Mouse (Mus musculus): ENCODE results near the gene Myrf. TPM values are rescaled to one million over a fixed set of nuclear protein-coding genes. Genes with fewer than 3 reads are reported as not detected.

Gene Myrf
- 12.0 and 14.4 TPM in 2 replicates for polyA plus RNA-seq (2015; fragmentation: Nextera tagmentation; extraction: Ambion mirVana)

DNA sequence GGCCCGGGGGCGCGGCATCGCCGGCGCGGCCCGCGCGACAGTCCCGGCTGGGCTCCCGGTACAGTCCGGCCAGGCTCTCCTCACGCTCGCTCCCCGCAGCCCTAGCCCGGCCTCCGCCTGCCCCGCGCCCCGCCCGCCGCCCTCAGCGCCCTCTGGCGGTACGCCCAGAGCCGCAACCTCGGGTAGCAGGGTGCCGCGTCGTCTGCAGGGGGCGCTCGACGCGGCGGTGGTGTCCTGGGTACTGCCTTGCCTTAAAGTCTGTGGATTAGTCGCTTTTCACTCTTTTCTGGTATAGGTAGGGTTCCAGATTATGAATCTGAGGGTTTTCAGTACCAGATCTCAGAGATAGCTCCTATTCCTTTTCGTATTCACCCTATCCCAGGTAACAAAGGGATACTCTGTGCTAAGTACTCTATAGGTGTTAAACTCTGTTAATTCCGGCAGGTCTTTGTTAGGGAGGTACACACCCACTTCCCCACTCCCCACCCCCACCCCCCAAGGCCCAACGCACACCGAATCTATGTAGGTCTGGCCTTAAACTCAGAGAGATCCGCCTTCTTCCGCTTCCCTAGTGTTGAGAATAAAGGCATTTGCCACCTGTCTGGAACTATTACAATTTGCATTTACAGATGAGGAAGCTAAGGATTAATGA, at the start of gene Myrf:
Gene Myrf (minus strand): TSS at position 95 of the 652 bp plus-strand sequence.
- peak within 1 kb of the TSS; percentile 63 for H3K4me3 ChIP-seq (replicated peaks)
- no peaks in the 10 kb centered on the region for H3K27me3 ChIP-seq (replicated peaks)
- H3K36me3 ChIP-seq, result no peaks in the 10 kb centered on the region
- H3K9ac ChIP-seq, result peak within 1 kb of the TSS; percentile 84
- peak; percentile 80 for ATAC-seq
- no peaks in the 10 kb centered on the region for H3K9me3 ChIP-seq
- peaks cover 34% of the 10 kb centered on the region for H3K4me1 ChIP-seq (replicated peaks)
- WGBS, result 8% methylated on average over 43 of the region's 43 CpGs
- peak within 1 kb of the TSS; percentile 93 for H3K4me2 ChIP-seq (replicated peaks)
- H3K27ac ChIP-seq, result peak within 1 kb of the TSS; percentile 56

DNA sequence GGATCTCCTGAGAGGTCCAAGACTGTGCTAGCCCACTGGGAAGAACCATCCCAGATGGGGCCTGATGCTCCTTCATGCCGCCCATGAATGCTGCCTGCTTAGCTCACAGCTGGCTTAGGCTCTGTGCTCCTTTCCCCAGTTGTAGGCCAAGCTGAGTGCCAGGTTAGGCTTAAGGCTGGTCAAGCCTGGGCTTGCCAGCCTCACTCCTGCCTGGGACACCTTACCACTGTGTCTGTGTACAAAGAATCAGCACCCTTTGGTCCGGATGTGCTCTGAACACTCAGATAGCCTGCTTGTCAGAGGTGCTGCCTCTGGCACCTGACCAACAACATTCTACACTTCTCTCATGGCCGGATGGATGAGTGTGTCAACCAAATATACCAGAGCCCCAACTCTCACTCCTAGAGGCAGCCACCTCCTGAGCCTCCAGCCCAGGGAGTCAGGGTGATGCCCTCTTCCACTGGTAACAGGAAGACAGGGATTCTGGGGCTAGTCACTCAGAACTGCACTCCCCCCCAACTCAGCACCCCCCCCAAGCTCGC, 49.1 kb upstream of the Myrf start:
- no peak overlapping the region for H3K4me2 ChIP-seq (replicated peaks)
- no peaks in the 10 kb centered on the region for H3K27me3 ChIP-seq (replicated peaks)
- H3K27ac ChIP-seq, result 0 out of 2 replicates have a peak overlapping the region, but pooled peaks have one; percentile 27
- H3K9ac ChIP-seq, result no peak overlapping the region
- no peaks in the 10 kb centered on the region for H3K9me3 ChIP-seq
- no peak overlapping the region for H3K4me3 ChIP-seq (replicated peaks)
- WGBS, result 67% methylated on average over 4 of the region's 4 CpGs
- H3K36me3 ChIP-seq, result no peaks in the 10 kb centered on the region
- no peak for ATAC-seq
- H3K4me1 ChIP-seq (replicated peaks), result peaks cover 67% of the 10 kb centered on the region

DNA sequence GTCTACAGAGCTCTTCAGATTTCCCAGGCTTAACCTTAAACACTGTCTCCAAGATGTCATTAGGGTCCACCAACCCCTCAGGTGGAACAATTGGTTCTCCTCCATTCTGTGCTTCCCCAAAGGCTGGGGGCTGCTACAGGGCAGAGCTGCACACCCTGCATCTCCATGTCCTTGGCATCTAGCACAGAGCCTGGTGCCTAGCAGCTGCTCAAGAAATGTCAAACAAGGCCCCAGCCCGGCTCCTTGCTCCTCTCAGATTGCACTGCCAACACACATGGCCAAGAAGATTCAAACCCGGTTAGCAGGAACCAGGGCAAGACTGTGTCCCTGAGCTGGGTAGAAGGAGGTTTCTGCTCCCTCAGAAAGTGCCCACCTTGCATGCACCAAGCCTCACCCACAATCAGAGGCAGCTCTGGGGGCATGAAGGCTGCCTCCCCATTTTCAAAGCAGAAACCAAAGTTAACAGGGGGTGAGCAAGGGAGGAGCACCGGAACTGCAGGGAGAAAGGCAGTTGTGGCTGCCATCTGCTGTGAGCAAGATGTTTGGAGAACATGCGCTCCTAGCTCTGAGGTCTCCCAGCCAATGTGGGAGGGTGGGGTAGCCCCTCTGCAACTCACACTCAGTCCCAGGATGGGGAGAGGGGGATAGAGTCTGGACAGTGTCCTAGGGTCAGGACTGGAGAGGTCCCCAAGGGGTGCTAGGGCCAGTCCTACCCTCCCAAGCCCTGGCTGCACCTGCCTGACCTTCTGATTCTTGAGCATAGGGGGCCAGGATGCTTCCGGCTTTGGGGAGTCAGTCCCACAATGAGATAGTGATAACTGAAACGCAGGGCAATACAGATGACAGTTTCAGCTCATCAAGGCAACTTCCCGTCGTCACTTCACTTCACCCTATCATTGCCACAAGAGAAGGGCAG, 47.8 kb upstream of the Myrf start:
- H3K27me3 ChIP-seq (replicated peaks), result no peaks in the 10 kb centered on the region
- no peaks in the 10 kb centered on the region for H3K36me3 ChIP-seq
- no peak overlapping the region for H3K4me2 ChIP-seq (replicated peaks)
- no peak overlapping the region for H3K27ac ChIP-seq
- WGBS, result 79% methylated on average over 8 of the region's 8 CpGs
- ATAC-seq, result no peak
- H3K4me3 ChIP-seq (replicated peaks), result no peak overlapping the region
- H3K9ac ChIP-seq, result no peak overlapping the region
- no peaks in the 10 kb centered on the region for H3K9me3 ChIP-seq
- peaks cover 60% of the 10 kb centered on the region for H3K4me1 ChIP-seq (replicated peaks)

DNA sequence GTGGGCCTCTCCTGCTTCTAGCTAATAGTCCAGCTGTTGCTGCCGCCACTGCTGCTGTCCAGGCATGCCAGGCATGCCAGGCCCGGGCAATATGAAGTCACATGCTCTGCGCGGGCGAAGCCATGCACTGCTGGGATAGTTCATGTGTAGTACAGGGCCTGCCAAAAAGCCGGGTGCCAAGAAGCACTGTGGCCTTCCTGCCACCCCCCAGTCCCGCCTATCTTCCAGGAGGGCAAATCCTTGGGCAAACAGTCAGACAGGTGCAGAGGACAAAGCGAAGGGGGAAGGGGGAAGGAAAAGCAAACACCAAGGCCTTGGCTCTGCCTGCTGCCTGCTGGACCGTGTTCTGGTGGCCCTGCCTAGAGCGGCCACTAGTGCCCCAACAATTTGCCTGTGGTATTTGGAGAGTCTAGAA, 45.9 kb upstream of the Myrf start:
- peak; percentile 58 for ATAC-seq
- Histone ChIP-seq H3K36me3 (no peaks in the 10 kb centered on the region), H3K4me2 (replicated peaks) (no peak overlapping the region), H3K27ac (0 out of 2 replicates have a peak overlapping the region, but pooled peaks have one; percentile 33), H3K4me1 (replicated peaks) (peaks cover 48% of the 10 kb centered on the region), H3K9me3 (no peaks in the 10 kb centered on the region), H3K9ac (no peak overlapping the region), H3K27me3 (replicated peaks) (no peaks in the 10 kb centered on the region), H3K4me3 (replicated peaks) (no peak overlapping the region)
- WGBS, result 57% methylated on average over 10 of the region's 10 CpGs

DNA sequence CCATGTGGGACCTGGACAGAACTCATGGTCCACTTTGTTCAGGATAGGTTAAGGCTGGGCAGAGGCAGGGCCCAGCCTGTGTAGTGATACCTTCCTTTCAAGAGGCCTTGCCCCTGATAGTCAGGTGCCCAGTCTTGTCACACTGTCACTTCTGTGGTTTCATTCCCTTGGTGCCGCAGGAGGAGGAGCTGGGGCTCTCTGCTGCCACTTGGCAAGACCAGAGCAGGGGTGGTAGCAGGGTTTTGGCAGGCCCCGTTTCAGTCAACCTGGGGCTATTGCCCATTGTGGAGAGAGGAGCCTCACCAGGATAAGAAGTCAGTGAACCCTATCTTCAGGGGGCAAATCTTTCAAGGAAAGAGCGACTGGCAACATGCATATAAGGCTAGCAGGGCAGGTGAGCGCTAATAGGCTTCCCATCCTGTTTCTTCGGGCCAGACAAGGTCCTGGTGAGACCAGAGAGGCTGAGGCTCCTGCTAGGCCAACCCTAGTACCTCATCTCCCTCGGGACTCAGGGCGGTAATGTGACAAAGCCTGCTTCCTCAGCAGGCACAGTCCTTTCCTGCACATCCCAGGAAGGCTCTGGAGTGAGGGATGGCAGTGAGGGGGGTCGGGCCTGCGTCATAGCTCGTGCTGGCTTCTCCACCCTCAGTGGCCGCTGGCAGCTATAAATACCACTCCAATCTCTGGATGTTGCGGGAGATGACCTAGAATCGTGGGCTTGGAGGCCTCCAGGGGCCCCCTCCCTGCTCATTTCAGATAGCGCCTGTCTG, 40.4 kb upstream of the Myrf start:
- no peak for ATAC-seq

DNA sequence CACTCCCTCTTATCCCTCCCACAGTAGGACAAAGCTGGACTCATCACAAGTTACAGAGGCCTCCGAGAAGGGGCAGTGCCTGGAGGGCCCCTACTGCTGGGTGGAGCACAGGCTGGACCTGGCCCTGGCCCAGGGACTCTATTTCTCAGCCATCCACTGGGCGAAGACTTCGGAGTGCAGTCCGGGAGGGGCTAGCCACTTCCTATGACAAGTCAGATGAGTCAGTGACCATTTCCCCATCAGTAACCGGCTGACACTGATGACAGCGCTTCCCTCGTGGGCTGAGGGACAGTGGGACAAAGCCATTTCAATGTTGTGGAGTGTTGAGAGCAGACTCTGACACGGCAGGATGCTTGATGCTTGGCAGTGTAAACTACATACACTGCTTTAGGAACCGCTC, 39.1 kb upstream of the Myrf start:
- no peak overlapping the region for H3K9ac ChIP-seq
- H3K4me2 ChIP-seq (replicated peaks), result no peak overlapping the region
- ATAC-seq, result no peak
- no peaks in the 10 kb centered on the region for H3K36me3 ChIP-seq
- WGBS, result 74% methylated on average over 9 of the region's 9 CpGs
- H3K4me3 ChIP-seq (replicated peaks), result no peak overlapping the region
- H3K27ac ChIP-seq, result no peak overlapping the region
- peaks cover 54% of the 10 kb centered on the region for H3K4me1 ChIP-seq (replicated peaks)
- no peaks in the 10 kb centered on the region for H3K9me3 ChIP-seq
- no peaks in the 10 kb centered on the region for H3K27me3 ChIP-seq (replicated peaks)

More for the DNA sequence above, 40.4 kb upstream of the Myrf start:
- Histone ChIP-seq H3K9me3 (no peaks in the 10 kb centered on the region), H3K36me3 (no peaks in the 10 kb centered on the region), H3K4me1 (replicated peaks) (peaks cover 57% of the 10 kb centered on the region), H3K9ac (no peak overlapping the region), H3K27me3 (replicated peaks) (no peaks in the 10 kb centered on the region), H3K4me3 (replicated peaks) (no peak overlapping the region), H3K4me2 (replicated peaks) (no peak overlapping the region), H3K27ac (no peak overlapping the region)
- WGBS, result 55% methylated on average over 14 of the region's 14 CpGs

DNA sequence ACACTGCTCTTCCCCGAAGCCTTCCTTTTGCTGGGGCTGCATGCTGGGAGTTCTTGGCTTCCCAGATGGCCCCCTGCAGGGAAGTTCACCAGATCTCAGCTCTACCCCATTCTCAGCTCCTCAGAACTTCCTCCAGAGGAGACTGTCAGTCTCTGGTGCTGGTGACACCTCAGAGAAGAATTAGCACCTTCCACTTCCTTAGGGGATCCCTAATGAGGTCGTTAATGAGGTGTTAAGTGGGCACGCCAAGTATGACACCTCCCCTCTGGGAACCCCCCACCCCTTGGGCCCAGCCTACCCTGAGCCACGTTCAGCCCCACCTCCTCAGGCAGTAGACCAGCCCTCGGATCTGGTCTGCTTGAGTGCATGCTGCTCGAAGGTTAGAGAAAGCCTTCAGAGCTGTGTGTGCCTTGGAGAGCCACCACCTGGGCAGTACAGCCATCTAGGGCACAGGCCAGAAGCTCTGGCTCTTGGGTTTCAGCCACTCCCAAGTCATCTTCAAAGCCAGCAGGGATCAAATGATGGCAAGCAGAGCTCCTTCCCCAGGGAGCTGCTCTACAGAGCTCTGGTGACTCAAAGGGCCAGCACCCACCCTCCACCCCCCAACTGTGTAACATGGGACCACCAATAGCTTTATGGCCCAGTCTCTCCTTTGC, 38.2 kb upstream of the Myrf start:
- Histone ChIP-seq H3K4me2 (replicated peaks) (peak overlapping the region; percentile 29), H3K9me3 (no peaks in the 10 kb centered on the region), H3K36me3 (no peaks in the 10 kb centered on the region), H3K27me3 (replicated peaks) (no peaks in the 10 kb centered on the region), H3K27ac (peak overlapping the region; percentile 96), H3K9ac (no peak overlapping the region), H3K4me3 (replicated peaks) (no peak overlapping the region), H3K4me1 (replicated peaks) (peaks cover 61% of the 10 kb centered on the region)
- 0 out of 2 replicates have a peak, but pooled peaks have one; percentile 14 for ATAC-seq
- WGBS, result 31% methylated on average over 6 of the region's 6 CpGs

DNA sequence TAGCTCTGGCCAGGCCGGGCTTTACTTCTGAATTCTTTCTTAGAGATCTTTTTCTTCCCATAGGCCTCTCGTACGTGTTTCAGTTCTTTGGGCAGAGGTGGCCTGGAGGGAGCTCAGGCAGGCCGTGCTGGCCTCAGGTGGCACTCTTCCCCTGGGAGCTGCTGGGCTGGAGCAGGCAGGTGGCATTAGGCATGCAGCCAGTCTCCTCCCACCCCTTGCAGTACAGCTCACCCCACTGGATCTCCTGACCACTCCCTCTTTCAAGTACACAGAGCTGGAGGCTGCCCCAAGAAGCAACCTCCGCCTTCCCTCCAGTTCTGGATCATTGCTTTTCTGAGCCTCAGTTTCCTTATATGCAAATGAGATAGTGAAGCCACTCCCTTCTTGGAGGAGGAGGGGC, 37.2 kb upstream of the Myrf start:
- peak overlapping the region; percentile 53 for H3K9ac ChIP-seq
- H3K4me1 ChIP-seq (replicated peaks), result peaks cover 71% of the 10 kb centered on the region
- no peaks in the 10 kb centered on the region for H3K9me3 ChIP-seq
- ATAC-seq, result peak; percentile 93
- H3K4me3 ChIP-seq (replicated peaks), result peak overlapping the region; percentile 15
- peak overlapping the region; percentile 47 for H3K4me2 ChIP-seq (replicated peaks)
- H3K36me3 ChIP-seq, result no peaks in the 10 kb centered on the region
- no peaks in the 10 kb centered on the region for H3K27me3 ChIP-seq (replicated peaks)
- peak overlapping the region; percentile 96 for H3K27ac ChIP-seq
- 42% methylated on average over 5 of the region's 5 CpGs for WGBS

DNA sequence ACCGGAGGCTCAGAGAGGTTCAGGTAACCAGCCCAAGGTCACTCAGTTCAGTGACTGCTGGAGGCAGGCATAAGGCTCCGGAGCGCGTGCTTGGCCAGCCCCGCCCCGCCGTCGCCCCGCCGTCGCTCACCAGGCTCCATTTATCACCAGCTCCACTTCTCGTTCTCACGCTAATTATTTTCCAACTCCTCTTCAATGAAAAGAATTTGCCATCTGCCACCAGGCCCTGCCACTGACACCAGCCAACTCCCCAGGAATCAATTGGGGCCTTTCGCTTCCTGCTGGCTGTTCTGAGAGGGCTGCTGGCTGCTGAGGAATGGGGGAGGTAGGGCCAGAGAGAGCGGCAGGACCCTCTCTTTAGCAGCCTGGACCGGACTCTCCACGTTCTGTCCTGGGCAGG, 36.8 kb upstream of the Myrf start:
- peak overlapping the region; percentile 47 for H3K4me2 ChIP-seq (replicated peaks)
- no peaks in the 10 kb centered on the region for H3K36me3 ChIP-seq
- H3K27ac ChIP-seq, result peak overlapping the region; percentile 96
- peak overlapping the region; percentile 15 for H3K4me3 ChIP-seq (replicated peaks)
- H3K27me3 ChIP-seq (replicated peaks), result no peaks in the 10 kb centered on the region
- H3K9me3 ChIP-seq, result no peaks in the 10 kb centered on the region
- 10% methylated on average over 17 of the region's 17 CpGs for WGBS
- peak overlapping the region; percentile 53 for H3K9ac ChIP-seq
- peaks cover 75% of the 10 kb centered on the region for H3K4me1 ChIP-seq (replicated peaks)
- peak; percentile 64 for ATAC-seq

DNA sequence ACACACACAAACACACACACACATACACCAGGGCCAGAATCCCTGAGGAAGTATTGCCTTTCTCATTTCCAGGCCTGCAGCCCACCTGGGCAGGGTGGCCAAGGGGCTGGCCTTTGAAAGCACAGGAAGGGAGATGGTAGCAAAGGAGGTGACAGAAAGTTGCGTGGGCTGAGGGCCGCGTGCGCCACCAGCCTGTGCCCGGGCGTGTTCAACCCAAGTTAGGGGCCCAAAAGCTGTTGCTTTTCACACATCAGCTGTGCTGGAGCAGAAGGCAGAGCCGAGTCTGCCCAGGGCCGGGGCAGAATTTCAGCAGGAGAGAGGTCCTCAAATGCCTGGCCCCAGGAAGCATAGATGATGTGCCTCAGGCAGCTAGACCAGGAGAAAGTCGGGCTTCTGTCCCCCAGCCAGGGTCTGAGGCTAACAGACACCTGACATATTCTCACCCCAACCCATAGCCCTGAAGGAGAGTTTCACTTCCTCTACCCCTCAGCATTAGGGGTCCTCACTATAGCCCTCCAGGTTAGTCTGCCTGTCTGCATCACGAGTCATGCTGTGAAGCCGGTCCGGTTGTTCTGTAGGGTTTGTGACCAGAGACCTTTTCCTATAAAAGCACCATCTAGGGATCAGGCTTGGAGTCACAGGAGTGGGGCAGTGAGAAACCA, 36.1 kb upstream of the Myrf start:
- Histone ChIP-seq H3K4me1 (replicated peaks) (peaks cover 78% of the 10 kb centered on the region), H3K9me3 (no peaks in the 10 kb centered on the region), H3K27me3 (replicated peaks) (no peaks in the 10 kb centered on the region), H3K36me3 (no peaks in the 10 kb centered on the region), H3K27ac (peak overlapping the region; percentile 96), H3K9ac (no peak overlapping the region), H3K4me3 (replicated peaks) (peak overlapping the region; percentile 2; the same call in 1 of the 2 replicates), H3K4me2 (replicated peaks) (peak overlapping the region; percentile 47)
- no peak for ATAC-seq
- 70% methylated on average over 12 of the region's 12 CpGs for WGBS

DNA sequence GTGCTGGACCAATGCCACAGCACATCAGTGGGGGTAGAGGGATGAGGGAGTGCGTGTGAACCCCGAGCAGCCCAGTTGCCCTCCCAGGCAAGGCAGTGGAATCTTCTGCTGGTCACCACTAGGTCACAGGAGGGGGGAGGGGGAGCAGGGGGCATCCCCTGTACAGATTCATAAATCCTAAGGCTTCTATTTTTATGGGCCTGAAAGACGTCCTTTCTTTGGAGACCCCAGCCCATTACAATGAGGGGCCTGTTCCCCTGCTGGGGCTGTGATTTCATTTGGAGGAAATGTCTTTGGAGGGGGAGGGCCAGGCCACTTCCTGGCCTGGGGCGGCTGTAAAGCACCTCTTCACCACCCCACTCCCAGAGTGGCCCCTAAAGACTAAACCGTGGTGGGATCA, 33.5 kb upstream of the Myrf start:
- H3K4me2 ChIP-seq (replicated peaks), result no peak overlapping the region
- no peak for ATAC-seq
- WGBS, result 36% methylated on average over 5 of the region's 5 CpGs
- H3K27ac ChIP-seq, result no peak overlapping the region
- H3K9me3 ChIP-seq, result no peaks in the 10 kb centered on the region
- no peaks in the 10 kb centered on the region for H3K27me3 ChIP-seq (replicated peaks)
- H3K4me1 ChIP-seq (replicated peaks), result peaks cover 58% of the 10 kb centered on the region
- H3K36me3 ChIP-seq, result no peaks in the 10 kb centered on the region
- H3K4me3 ChIP-seq (replicated peaks), result no peak overlapping the region
- H3K9ac ChIP-seq, result no peak overlapping the region

Data from intestine, embryonic 15.5 days (tissue).